Mouse (Mus musculus) erythroid progenitor cell, adult 5-6 weeks (primary cell): ENCODE data around the gene Pemt. TPM values are rescaled to one million over a fixed set of nuclear protein-coding genes. Genes with fewer than 3 reads are reported as not detected.
"Not testable (repeated sequence)": the region's sequence is repeated elsewhere in the genome, so short reads cannot be mapped to it uniquely, and the experiment has no call there.

Experiments used
- ATAC-seq: replicated peaks from 2 replicates; pipeline ENCODE4 v1.8.0; 2016; ENCODE audit warnings: moderate number of reproducible peaks, mild to moderate bottlenecking, moderate TSS enrichment, inconsistent platforms; ENCODE audit not compliant: poor library complexity, low FRiP score, severe bottlenecking
- total RNA-seq, 2 experiments: library from RNA; stranded (forward) in 1 of 2; stranded (reverse) in 1 of 2; fragments of 150-400 nt in 1 of 2; fragments of 186-747, 209-891 nt in 1 of 2; gene quantifications; 2 replicates each; pipeline versions ENCODE4 v1.2.3 to v1.2.4; 2015 to 2017; ENCODE audit warnings: low replicate concordance in 2 of 2

Pemt gene
- total RNA-seq, 2 experiments from 2014 or later: not detected

DNA sequence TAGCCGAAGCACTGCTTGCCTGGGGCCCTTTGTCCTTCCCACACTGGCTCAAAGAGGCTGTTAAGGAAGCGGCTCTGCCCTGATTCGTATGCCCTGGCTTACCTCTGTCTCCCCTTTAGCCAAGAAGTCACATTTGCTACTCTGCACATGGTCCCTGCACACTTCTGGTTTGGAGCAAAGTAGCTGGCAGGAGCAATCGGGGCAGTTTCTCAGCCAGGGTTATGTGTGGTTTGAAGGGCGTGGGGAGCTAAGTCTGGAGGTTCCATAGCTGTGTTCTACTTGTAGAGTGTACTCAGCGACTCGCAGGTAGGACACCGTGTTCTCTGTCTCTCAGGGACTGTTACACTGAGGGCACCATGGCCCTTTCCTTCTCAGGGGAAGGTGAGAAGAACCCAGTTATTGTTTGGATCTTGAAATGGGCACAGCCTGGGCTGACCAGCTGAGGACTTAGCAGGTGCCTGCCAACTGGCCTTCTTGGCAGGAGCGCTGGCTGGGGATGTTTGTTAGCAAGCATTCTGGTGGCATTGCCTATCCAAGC, 84.9 kb downstream of the Pemt start:
- ATAC-seq: no peak

DNA sequence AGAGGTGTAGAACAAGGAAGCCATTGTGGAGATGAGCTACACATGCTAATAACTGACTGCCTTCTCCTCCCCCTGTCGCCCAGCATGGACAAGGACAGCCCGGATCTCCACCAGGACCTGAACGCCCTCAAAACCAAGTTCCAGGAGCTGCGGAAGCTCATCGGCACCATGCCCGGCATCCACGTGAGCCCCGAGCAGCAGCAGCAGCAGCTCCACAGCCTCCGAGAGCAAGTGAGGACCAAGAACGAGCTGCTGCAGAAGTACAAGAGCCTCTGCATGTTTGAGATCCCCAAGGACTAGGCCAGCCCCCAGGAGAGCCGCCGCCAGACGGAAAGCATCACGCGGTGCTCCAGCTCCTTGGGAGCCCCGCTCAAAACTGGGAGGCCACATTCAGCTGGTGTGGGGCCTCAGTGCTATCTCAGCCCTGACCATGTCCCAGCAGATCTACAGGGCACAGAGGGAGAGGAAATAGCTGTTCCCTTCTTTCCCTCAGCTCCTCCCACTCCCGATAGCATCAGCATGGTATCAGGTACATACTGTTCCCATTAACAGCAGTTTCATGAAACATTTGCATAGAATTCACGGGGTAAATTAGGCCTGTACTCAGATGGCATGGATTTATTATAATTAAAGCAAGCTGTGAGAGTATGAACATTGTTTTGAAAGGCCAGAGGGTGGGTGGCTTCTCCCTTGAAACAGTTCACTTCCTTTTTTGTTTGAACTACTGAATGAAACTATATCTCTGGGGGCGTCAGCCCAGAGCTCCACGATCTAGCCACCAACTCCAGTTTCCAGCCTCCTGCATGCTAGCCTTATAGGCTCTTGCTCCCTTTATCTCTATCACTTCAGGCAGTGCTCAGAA, 85.6 kb downstream of the Pemt start:
- ATAC-seq: no peak

DNA sequence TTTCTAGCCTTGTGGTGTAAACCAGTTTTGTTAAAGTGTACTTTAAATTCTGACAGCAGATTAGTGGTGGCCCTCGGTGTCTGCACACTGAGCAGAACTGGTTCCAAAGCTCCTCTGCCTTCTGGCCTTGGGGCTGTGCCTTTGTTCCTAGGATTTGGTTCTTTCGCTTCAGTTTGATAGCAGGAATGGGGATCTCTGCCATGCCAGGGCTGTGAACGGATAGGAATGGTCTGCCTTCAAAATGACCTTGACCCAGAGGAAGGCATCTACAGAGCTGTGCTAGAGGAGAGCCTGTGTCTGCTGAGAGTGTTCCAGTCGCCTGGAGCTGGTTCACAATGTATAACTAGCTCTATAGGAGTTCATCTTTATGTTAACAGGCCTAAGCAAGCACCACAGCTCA, 86.8 kb downstream of the Pemt start:
- no peak for ATAC-seq

DNA sequence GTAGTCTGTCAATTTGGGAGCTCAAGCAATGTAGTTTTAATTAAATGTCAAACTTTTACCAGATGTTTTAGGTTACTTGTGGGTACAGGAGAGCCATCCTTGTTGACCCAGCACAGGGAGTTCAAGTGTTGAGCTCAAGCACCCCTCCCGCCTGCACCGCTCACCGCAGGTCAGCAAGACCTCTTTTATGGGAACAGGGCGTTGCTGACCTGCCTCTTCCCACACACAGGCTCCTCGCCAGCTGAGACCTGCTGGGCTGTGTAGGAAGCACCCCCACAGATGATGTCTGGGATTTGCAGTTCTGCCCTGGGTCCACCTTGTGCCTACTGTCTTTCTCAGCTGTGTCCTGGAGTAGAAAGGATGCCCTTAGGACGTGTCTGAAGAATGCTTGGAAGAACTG, 89.5 kb downstream of the Pemt start:
- no peak for ATAC-seq

DNA sequence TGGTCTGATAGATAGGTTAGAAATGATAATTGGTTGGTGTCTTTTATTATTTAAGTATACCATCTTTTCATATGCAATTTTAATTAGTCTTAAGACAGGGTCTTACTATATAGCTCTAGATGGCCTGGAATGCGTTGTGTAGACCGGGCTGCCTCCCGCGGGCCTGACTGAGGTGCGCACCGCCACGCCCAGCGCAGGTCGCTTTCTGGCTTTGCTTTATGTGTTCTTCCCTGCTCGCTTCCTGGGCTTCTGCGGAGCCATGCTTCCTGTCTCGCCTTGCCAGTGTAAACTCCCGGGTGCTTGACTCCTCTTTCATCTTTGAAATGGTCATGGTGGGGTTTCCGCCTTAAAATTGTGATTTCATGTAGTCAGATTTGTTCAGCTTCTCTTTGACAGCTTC, 93.4 kb downstream of the Pemt start:
- ATAC-seq: no peak

DNA sequence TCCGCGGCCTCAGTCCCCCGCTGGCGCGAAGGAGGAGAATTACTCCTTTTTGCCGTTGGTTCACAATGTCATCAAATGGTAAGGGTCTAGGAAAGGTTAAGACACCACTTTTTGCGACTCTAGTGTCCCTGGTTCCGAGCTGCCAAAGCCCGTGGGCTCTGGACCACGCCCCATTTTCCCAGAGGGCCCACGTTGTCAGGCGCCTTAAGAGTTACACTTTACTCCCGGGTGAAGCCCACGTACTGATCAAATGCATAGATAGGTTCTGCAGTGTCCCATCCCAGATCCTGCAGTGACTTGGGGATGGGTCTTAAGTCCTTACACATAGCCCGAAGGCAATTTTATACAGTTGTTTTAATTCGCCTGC, 97.9 kb downstream of the Pemt start:
- ATAC-seq: peak; percentile 50; the same call in 1 of the 2 replicates

DNA sequence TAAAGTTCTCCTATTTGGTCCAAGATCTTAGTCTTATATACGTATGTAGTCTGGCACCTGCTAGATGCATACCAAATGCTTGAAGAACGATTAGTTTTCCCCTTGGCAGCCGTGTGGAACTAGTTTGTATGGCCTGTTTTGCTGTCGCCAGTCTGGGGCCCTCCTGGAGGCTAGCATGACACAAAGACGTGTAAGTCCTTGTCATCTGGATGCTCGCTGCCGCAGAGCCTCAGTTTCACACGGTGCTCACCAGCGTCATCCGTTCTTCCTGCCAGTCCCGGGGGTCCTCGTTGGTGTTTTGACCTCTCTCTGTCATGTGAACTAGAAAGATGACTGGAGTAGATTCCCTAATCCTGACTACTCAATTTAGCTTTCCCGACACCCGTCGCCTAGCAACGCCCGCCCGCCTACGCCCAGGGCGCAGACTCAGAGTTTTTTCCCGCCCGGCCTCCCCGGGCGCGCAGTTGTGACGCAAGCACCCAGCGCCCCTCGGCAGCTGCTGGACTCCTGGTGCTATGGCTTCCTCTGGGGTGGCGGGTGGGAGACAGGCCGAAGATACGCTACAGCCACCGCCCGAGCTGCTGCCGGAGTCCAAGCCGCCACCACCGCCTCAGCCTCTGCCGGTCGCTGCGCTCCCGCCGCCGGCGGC, 98.4 kb downstream of the Pemt start, which contains the start of gene Med9:
Gene Med9, plus strand, starts transcription at position 455 of the 649 bp plus-strand sequence.
- peak; percentile 94 for ATAC-seq

DNA sequence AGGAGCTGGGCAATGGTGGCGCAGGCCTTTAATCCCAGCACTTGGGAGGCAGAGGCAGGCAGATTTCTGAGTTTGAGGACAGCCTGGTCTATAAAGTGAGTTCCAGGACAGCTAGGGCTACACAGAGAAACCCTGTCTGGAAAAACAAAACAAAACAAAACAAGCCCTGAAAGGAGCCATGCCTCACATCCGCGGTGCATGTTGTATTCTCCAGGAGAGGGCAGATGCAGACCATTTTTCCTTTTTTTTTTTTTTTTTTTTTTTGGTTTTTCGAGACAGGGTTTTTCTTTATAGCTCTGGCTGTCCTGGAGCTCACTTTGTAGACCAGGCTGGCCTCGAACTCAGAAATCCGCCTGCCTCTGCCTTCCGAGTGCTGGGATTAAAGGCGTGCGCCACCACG, 101.4 kb downstream of the Pemt start:
- not testable (repeated sequence) for ATAC-seq

DNA sequence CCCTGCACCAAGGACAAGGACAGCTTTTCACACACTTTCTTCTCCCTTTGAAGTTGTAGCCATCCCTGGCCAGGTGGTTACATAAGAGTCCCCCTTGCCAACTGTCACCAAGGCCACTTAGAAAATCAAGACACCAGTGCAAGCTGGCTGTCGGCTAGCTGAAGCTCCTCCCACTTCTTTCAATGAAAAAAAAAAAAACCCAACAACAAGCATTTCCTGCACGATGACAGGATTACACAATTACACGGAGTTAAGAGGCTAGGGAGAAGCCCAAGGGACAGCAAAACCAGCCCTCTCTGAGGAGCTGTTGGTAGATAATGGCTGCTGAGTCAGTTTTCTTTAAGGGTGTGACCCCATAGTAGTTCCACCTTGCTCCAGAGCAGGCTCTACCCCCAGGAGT, 104.9 kb downstream of the Pemt start:
- peak; percentile 81 for ATAC-seq

DNA sequence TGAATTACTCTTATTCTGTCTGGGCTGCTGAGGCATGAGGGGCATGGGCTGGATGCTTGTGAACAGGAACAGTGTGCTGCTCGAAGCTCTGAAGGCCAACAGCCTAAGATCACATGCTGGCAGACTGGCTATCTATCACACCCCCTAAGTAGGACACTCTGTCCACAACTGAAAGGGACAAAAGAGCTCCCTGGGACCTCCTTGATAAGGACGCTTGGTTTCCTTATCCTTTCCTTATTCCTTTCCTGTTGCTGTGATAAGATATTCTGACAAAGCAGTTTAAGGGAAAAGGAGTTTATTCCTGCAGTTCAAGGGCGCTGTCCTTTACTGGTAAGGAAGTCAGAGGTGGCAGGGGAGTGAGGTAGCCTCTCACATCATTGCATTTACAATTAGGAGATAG, 105.6 kb downstream of the Pemt start:
- ATAC-seq: no peak

DNA sequence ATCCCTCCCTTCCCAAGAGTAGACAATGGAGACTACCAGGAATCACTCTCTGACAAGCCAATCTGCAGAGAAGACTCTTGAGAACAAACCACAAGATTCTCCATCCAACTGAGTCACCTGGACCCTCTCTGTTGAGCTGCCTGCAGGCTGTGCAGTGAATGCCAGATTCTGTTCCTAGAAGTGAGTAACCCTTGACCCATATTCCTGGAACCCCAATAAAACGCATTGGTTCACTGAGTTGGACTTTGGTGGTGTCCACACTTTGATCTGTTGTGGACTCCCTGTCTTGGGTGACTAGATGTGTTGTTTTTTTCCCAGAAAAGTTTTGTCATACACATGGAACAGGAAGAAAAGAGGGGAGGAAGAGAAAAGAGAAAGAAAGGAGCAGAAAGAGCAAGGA, 106.5 kb downstream of the Pemt start:
- no peak for ATAC-seq

DNA sequence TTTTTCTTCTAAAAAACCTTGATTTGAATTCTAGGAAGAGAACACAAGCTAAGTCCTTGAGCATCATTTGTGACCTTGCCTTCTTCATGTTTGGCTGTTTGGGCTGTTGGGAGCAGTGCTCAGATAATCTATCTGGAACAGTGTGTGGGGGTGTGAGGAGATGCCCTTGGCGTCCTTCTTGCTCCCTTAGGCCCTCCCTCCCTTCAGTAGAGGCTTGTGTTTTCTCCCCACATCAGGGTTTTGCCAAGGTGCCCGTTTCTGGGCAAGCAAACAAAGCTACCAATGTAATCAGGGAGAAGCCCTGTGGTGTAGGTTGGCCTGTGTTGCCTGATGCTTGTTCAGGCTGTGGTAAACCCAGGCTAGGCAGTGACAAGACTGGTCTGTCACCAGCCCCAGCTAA, 108.7 kb downstream of the Pemt start:
- no peak for ATAC-seq

DNA sequence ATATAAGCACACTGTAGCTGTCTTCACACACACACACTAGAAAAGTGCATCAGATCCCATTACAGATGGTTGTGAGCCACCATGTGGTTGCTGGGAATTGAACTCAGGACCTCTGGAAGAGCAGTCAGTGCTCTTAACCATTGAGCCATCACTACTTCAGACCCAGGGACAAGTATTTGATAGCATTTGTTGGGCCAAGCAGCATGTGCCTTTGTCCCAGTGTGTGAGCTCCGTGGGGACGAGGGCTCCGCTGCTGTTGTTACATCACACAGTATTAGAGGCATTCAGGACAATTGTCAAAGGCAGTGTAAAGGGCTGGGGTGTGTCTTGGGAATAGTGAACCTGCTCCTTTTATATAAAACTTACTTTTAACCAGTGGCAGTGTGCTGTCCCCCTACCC, 109.3 kb downstream of the Pemt start:
- no peak for ATAC-seq

DNA sequence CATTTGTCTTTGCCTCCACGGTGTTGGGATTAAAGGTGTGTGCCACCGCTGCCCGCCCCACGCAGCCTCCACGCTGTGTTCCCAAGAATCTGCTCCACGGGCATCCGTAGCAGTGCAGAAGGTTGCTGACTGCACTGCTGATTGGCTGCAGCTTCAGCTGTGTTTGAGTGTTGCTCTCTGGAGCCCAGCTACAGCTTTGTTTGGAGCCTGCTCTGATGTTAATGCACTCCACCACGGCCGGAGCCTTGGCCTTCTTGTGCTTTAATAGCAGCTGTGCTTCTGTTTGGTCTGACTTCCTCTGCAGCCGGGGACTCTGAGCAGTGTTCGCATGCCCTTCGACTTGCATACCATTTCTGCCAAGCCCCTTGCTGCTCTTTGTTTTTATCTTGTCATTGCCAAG, 112.3 kb downstream of the Pemt start:
- no peak for ATAC-seq

DNA sequence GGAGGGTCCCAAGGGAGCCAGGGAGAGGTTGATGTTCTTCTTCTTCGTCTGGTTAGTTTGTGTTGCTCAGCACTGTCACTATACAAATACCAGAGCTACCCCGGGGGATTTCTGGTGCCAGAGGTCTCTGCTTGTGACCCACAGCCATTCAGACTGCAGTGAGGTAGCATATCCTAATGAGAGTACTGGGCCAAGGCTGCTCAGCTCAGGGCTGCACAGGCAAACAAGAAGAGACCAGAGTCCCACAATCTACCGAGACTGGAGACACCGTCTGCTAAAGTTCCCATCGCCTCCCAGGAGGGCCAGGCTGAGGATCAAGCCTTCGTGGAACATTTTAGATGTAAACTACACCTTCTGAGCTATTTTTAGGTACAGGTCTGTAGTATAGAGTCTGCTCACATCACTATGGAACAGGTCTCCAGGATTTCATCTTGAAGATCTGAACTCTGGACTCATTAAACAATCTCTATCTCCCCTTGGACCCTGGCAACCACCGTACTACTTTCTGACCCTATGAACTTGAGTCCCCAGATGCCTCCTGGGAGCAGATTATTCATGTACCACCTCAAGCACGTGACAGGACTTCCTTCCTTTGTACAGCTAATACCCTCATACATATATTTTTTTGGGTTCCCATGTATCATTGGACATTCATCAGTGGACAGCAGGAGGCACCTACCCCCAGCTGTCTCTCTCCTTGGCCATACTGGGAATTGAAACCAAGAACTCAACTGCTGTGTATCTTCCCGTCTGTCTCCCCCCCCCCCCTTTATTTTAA, 113.5 kb downstream of the Pemt start:
- ATAC-seq: no peak

DNA sequence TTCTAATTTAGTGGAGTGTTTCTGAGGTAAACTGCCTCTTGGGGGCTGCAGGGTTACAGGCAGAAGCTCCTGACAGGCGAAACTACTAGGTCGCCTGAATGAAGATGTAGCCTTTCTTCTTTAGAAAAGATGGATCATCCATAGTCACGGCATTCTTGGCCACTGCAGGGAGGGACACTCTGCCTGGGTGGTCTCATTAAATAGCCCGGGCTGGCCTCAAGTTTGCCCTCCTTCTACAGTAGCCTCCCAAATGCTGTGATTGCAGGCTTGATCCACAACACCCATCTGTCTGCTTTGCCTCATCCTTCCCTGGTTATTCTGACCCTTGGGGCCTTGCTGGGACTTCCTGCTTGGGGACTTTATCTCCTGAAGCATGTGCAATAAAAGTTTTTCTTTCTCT, 116.3 kb downstream of the Pemt start:
- no peak for ATAC-seq

DNA sequence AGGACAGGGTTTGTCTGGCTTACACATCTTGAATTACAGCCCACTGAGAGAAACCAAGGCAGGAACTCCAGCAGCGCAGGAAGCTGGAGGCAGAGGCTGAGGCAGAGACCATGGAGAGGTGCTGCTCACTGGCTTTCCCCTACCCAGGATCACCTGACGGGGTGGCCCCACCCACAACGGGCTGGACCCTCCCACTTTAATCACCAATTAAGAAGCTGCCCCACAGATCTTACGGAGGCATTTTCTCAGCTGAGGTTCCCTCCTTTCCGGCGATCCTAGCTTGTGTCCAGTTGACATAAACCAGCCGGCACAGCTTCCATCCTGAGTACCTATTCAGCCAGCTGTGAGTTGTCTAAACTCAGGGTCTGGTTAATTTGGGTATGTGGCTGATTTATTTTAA, 125.0 kb downstream of the Pemt start:
- peak; percentile 55; the same call in 1 of the 2 replicates for ATAC-seq
